Mouse (Mus musculus): Measurements from ENCODE around the gene Ccdc61.
"Not testable (repeated sequence)": the region's sequence is repeated elsewhere in the genome, so short reads cannot be mapped to it uniquely, and the experiment has no call there.

The Ccdc61 gene

DNA sequence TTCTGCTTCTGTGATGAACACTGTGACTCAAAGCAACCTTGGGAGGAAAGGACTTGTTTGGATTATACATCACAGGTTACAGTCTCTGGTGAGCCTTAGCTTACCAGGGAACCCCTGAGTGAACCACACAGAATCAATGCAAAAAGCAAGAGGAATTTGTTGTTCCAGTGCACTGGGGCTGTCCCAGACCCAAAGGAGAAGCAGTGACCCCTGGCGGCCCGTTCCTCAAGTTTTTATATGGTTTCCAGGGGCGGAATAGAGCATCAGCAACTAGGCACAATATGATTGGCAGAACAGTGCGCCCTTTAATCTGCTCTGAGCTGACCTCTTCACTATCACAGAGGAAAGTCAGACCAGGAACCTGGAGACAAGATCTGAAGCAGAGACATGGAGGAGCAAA lies 6.0 kb upstream of the Ccdc61 start:
- CTCF ChIA-PET = interaction anchor here (0.6 kb wide), 1 partner anchor 328 kb away, joined by 10 read pairs; no protein-coding TSS in a partner anchor

DNA sequence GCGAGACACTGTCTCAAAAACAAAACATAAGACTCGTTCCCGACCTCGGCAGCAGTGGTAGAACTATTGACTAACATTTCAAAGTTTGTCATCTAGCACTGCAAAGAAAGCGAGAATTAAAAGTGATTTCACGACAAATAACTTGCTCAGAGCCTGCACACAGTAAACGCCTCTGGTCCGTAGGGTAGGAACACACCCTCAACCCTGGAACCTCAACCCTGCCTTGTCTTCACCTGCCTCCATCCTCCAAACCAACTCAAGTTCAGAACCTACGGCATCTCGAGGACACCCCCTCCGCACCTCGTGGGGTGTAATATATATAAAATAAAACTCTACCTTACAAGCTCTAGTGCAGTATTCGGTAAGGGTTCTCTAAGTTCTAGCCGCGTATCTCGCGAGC lies 418 bp downstream of the Ccdc61 start:
- CTCF ChIA-PET = no interaction called here

DNA sequence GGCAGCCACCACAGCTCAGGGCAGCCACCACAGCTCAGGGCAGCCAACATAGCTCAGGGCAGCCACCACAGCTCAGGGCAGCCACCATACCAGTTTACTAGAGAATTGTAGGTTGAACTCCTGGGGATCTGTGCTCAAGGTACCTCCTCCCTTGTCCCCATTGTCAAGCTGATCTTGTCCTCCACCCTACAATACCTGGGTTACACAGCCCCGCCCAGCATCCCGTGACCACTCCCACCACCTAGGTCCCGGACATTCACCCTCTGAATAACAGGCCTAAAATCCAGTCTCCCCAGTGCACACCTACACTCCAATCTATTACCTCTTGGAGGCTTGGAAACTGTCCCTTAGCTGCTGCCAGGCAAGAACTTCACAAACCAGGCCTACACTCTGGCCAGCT lies 5.2 kb downstream of the Ccdc61 start:
- CTCF ChIA-PET = no interaction called here

DNA sequence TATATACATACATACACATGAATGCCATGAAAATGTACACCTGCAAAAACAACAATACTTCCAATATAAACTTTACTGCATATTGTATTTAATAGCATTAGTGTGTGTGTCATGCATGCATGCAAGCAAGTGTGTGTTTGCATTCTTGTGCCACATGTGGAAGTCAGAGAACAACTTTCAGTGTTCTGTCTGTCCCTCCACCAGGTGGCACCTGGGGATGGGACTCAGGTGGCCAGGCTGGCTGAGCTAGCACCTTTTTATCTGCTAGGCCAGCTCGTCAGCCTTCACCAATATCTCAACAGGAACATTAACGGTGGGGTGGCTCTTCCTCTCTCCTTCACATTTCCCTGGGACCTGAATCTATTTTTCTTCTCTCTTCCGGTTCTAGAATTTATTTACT lies 7.7 kb downstream of the Ccdc61 start:
- CTCF ChIA-PET = interaction anchor here (0.5 kb wide), 1 partner anchor 1031 kb away, joined by 3 read pairs; no protein-coding TSS in a partner anchor

DNA sequence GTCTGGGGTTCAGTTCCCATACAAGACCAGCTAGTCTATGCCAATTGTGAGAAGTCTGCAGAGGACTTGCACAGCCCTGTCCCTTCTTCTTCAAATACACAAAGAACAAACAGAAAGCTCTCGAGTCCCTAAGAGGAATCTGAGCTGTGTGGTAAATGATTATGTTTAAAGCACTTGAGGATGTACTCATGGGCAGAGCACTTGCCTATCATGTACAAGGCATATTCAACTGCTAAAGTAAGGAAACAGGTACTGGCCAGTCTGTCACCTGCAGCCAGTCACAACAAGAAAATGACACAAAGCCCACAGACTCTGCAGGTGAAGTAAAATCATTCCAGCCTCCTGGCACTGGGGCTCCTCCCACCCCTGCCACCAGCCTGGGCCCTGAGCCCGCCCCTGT lies 9.7 kb downstream of the Ccdc61 start:
- CTCF ChIA-PET = no interaction called here

DNA sequence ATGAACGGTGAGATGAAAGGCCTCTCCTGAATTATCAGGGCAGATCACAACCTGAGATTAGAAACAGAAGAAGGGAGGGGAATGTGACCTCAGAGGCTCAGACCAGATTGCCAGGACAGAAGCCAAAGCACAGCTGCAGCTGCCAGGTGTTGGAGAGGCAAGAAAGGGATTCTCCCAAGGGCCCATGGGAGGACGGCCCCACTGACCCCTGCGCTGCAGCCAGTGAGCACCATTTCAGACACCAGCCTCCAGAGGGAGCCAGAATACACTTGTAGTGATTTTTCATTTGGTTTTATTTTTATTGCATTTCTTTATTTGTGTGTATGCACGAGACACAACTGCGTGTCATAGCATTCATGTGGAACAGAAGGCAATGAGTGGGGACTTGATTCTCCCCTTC lies 13.7 kb downstream of the Ccdc61 start:
- CTCF ChIA-PET = interaction anchor here (0.7 kb wide), 1 partner anchor 68 kb away, joined by 3 read pairs; no protein-coding TSS in a partner anchor

DNA sequence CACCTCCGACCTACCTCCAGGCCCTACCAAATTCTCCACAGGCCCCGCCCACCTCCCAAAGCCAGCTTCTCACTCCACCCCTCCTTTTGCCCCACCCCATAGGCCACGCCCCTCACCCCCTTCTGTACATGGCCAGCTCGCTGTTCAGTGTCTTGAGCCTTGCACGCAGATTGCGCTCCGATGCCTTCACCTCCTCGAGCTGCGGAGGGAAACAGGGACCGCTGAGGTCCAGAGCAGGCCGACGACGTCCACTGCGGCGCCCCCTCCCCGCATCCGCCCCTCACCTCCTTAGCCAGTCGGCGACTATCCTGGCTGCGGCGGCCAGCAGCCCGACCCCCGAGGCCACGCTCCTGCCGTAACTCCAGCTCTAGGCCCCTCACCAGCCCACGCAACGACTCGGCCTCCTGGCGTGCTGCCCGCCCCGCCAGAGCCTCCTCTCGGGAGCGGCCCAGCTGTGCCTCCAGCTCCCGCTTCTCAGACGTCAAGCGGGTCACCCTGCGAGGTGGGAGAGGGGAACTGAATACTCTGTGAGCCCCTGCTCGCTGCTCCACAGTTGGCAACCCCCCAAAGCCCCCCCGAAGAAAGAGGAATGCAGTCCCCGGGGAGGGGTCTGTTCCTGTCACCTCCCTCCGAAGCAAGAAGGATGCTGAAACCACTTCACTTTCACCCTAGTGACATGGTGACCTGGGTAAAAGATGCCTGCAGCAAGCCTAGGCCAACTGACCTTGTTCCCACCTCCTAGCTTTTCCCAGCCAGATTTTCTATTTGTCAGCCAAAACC lies 16.4 kb downstream of the Ccdc61 start:
- CTCF ChIA-PET = interaction anchor here (0.6 kb wide), 1 partner anchor 134 kb away, joined by 9 read pairs; no protein-coding TSS in a partner anchor

DNA sequence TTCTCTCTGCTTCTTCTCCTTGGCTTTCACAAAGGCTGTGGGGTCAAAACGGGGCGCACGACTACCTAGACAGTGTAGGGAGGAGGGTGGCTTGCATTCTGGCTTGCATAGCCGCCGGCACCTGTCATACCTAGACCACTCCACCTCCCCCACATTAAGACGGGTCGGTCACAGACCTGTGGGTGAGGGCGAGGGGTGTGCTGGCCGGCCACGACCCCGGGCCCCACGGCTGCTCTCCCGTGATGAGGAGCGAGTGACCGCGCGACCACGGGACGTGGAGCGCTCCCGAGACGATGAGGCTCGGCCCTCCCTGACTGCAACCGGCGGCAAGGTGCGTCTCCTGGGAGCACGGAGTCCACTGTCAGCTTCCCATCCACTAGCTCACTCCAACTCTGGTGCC lies 17.2 kb downstream of the Ccdc61 start:
- CTCF ChIA-PET = no interaction called here

DNA sequence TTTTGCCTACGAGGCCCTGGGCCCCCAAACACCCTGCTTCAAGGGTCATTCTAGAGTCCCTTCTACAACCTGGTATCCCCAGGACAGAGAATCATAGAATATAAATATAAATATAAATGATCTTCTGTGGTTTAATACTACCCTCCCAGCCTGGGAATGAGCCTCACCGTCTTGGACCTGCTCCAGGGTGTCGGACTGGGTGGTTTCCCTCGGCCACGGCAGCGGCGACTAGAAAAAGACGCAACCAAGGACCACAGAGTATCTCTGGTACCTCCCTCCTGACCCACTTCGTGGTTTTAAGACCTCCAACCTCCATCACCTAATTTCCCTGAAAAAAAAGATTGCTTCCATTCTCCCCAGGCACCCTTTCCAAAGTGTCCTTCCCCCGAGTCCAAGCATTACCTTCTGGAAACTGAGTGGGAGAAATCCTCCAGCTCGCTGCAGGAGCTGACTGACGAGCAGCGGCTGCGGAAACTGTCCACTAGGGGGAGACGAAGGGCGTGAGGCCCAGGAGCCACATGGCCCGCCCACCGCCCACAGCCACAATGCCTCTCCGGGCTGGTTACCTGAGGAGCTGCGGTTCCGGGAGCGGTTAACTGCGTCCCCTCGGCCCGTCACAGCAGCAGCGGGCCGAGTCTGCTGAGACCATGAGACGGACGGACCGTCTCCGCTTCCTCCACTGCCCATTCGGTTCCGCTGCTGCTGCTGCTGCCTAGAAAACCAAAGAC lies 18.2 kb downstream of the Ccdc61 start:
- CTCF ChIA-PET = interaction anchor here (0.6 kb wide), 1 partner anchor 354 kb away, joined by 4 read pairs; no protein-coding TSS in a partner anchor

DNA sequence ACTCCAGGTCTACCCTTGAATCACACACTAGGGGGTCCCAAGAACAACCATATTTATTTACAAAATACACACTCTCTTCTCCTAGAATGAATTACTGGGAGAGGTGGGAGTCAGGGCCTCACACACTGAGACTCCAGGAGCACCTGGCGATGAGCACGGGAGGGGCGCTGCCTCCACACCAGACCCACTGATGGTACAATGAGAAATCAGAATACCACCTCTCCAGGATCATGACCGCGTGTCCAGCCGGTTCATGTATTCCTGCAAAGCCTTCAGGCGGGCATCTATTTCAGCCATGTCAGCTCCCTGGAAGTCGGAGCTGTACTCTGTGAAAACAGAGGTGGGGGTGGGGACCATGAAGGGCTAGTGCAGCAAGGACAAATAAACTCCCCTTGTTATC lies 19.4 kb downstream of the Ccdc61 start:
- CTCF ChIA-PET = interaction anchor here (0.5 kb wide), 1 partner anchor 1838 kb away, joined by 4 read pairs; no protein-coding TSS in a partner anchor

DNA sequence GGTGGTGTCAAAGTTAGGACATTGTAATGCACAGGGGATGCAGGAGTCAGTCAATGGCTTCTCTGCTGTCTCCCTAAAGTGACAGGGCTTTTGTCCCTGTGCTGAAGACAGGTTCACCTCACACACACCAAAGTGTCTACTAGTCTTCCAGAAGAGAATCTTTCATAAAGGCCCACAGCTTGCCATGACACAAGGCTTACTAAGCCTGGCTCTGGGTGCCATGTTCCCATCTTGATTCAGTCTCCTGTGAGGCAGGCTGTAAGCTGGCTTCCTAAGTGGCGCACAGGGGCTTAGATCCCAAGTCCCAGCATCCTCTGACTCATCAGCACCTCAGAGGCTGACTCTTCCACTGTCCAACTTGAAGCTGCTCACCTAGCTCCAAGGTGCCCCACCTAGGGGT lies 23.3 kb downstream of the Ccdc61 start:
- CTCF ChIA-PET = no interaction called here

DNA sequence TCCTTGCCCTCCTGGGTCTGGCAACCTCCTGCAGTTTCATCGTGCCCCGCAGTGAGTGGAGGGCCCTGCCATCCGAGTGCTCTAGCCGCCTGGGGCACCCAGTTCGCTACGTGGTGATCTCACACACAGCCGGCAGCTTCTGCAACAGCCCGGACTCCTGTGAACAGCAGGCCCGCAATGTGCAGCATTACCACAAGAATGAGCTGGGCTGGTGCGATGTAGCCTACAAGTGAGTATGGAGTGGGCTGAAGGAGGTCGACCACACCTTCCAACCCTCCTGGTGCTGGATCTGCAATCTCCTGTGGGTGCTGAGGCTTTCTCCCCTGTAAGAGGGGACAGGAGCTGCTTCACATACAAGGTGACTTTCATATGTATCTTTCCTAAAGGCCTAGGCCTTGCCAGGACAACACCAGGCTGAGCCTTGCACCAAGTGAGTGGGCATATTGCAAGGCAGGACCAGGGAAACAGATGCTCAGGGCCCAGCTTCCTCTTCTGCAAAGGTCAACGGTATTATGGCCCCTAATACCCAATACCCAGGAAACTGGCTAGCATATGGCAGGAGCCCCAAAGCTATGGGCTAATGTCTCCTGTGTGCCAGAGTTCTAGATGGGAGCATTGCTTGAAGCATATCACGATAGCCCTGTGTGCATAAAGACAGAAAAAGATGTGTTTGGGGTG lies 25.3 kb downstream of the Ccdc61 start:
- CTCF ChIA-PET = no interaction called here

DNA sequence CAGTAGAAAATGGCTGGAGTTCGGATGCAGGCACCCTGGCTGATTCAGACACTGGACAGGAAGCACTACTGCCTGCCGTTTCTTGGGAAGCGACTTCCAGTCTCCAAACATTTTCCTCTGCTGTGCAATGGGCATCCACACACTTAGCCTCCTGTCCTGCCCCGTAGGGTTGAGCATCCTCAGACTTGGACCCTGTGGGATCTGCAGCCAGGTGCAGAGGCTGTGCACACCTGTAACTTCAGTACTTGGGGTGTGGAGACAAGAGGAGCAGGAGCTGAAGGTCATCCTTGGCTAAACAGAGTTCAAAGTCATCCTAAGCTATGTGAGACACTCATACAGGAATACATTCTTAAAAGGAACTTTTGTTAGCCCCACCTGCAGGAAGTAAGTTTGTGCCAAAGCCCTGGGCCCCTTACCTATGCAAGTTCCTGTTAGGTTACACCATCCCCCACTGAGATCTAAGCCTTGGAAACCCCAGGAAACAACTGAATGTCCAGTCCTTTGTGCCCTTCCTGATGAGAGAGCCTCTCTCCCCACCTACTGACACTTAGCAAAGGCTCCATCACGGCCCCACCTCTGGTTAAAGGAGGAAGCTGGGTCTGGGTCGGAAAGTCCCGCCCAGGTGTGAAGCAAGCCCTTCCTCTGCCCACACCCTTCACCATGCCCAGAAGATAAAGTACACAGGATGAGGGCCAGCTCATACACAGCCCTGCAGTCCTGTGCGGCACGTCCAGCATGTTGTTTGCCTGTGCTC lies 26.0 kb downstream of the Ccdc61 start:
- CTCF ChIA-PET = no interaction called here

DNA sequence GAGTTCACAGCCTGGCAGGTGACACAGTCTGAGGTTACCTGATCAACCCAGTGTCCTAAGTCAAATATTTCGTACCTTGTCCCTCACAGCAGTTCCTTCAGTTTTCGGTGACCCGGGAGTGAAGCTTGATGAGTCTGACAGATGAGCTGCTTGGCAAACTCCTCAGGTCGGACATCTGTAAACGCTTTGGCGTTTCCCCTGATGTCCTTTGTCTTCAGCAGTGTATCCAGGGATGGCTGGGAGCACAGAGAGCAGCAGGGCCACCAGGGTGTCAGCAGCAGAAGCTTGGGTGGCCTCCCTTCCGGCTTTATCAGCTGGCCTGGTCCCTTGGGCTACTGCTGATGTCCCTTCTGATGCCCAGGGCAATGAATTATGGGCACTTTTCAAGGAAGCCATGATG lies 31.5 kb downstream of the Ccdc61 start:
- CTCF ChIA-PET = no interaction called here

DNA sequence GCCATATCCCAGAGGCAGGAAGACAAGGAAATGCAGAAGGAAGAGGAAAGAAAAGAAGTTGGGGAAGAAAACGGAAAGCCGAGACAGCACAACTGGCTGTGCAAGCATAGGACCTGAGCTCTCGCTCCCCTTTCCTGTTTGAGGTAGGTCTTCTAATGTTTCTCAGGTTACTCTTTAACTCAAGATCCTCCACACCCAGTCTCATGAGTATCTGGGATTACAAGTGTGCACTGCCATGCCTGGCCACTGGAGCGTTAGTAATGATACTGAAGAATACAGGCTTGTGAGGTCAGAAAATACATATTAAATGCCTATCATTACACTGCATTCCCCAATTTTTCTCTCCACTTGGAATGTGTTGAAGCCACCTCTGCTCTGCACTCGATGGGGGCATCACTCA lies 34.8 kb downstream of the Ccdc61 start:
- CTCF ChIA-PET = no interaction called here

DNA sequence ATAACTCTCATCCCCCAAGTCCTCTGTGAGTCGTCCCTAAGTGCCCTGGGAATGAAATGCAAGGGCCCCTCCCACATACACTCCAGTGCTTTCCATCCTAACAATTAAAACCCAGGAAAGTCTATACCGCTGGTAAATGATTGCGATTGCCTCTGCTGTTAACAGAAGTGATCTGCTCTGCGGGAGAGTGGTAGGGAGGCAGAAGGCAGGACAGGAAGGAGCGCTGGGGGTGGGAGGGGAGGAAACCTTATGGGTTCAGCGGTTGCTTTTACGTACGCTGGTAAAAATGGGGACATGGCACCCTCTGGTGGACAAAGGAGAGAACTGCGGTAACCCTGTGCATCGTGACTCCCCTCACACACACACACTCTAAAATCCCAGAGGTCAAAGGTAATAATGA lies 37.0 kb downstream of the Ccdc61 start:
- CTCF ChIA-PET = interaction anchor here (0.9 kb wide), 1 partner anchor 123 kb away, joined by 6 read pairs; no protein-coding TSS in a partner anchor

DNA sequence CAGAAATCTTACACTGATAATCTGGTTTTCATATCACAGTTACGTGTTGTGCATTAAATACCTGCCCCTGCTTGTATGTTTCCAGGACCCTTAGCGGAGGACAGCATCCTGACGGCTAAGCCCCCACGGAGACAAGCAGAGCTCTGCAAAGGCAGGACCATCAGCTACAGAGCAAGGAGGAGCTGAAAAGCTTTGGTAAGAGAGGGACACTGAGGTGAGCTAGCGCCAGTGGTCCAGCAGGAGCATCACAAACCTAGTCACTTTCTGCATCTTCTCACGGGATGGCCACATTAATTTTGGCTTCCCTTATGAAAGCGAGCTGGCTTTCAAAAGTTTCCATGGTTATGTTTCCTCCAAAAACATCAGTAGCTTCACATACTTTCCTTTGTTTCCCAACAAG lies 37.4 kb downstream of the Ccdc61 start:
- CTCF ChIA-PET = no interaction called here

DNA sequence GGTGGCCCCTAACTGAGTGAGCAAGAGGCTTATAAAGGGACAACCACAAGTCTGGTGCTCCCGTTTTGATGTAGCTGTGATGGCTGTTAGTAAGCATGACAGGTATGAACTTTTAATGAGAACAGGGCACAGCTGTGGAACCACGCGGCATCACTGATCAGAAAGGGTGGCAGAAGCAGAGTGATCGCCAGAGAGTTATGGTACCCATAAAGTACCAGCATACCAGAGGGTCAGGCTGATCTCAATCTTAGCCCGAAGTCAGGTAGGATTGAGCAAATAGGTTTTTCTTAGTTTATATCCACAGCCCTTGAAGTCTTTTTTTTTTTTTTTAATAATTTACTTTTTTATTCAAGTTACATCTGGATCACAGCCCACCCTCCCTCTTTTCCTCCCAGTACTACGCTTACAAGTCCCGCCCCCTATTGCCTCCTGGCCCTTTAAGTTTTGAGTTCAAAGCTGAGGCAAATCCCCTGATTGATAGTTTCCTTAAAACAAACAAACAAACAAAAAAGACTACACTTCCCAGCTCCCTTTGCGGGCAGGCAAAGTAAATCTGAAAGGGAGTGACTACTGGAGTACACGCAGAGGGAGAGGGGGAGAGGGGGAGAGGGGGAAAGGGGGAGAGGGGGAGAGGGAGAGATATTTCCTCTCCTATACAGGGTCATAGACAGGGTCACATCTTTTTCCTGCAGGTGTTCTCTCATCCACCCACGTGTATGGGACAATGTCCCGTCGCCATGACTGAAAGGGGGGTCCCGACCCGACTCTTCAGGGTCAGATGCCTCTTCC lies 38.0 kb downstream of the Ccdc61 start:
- CTCF ChIA-PET = interaction anchor here (0.6 kb wide), 1 partner anchor 55 kb away, joined by 3 read pairs; no protein-coding TSS in a partner anchor

DNA sequence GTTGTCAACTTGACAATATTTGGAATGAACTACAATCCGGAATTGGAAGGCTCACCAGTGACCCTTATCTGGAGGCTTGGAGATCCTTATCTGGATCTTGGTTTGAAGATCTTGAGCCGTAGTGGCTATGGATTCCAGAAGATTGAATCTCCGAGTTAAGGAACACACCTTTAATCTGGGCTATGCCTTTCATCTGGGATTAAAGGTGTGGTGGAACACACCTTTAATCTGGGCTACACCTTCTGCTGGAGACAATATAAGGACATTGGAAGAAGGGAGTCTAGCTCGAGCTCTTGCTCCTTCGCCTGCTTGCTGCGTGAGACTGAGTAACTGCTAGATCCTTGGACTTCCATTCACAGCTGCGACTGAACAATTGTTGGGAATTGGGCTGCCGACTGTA lies 39.2 kb downstream of the Ccdc61 start, which contains the start of gene Pglyrp1:
Pglyrp1 (plus strand) TSS at position 301 of the 400 bp plus-strand sequence.
- CTCF ChIA-PET = not testable (repeated sequence)

DNA sequence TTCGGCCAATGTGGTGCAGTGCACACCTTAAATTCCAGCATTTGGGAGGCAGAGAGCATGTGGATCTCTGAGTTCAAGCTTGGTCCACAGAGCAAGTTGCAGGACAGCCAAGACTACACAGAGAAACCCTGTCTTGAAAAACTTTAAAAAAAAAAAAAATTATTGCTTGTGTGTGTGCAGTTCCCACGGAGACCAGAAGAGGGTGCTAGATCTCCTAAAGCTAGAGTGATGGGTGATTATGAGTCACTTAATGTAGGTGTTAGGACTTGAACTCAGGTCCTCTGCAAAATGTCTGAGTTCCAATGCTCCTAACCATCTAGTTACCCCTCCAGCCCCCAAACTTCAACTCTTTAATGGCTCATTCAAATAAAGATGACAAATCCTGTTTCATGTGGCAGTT lies 41.7 kb downstream of the Ccdc61 start:
- CTCF ChIA-PET = no interaction called here

DNA sequence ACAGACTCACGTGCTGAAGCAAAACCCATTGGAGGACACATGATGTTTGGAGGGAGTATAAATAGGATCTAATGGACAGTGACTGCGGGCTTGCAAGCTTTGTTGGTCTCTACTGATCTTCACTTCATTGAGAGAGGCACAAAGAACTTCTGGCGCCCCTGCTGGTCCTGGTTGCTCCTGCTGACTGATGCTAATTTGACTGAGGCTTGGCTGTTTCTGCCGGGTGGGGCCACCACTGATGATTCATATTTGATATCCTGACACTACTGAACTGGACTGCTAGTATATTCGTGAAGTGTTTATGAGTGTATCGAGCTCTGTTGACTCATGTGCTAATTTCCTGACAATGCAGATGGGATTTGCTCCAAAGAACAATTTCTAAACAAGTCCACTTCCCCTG lies 47.4 kb downstream of the Ccdc61 start:
- CTCF ChIA-PET = no interaction called here
